Mouse (Mus musculus) CD4-positive naive resting alpha-beta T cell, adult 57 days (primary cell): Measurements from ENCODE around the gene Cul4b. TPM values are rescaled to one million over a fixed set of nuclear protein-coding genes. Genes with fewer than 3 reads are reported as not detected.

ENCODE experiments used
- total RNA-seq: library from RNA; stranded (reverse); gene quantifications from one replicate; pipeline ENCODE4 v1.2.4, GENCODE M21; 2023

Cul4b gene
- total RNA-seq = 35.9 TPM

GRCm38 (mm10) chrX:38576078-38576477, at the start of gene Cul4b:
Gene Cul4b, minus strand, starts transcription at chrX:38576196.

GRCm38 (mm10) chrX:38600177-38600994, 24.4 kb upstream of the Cul4b start, which contains the start of gene Mcts1:
Gene Mcts1, plus strand, starts transcription at chrX:38600578.

Other genes starting within 250 kb of the Cul4b start
- 30.1 TPM for gene Lamp2, start 119.7 kb downstream of the Cul4b start, total RNA-seq
- 69.5 TPM for gene Mcts1, start 24.4 kb upstream of the Cul4b start, total RNA-seq
- 14.0 TPM for gene C1galt1c1, start 58.9 kb upstream of the Cul4b start, total RNA-seq
- not detected for gene 6030498E09Rik, start 196.5 kb upstream of the Cul4b start, total RNA-seq